Mouse (Mus musculus): ENCODE results near the gene Wfikkn1. TPM values are rescaled to one million over a fixed set of nuclear protein-coding genes. Genes with fewer than 3 reads are reported as not detected.

Wfikkn1 gene
- total RNA-seq, 2 experiments from 2014 or later = 1.3 to 2.5 TPM

- intact Hi-C loops (cut with DNase I) = no loop called here
- DNase-seq (ENCODE audit: low spot score in 2 of 2) = peak; percentile 23 to 77
These were observed 8.2 kb upstream of the Wfikkn1 start for GRCm38 (mm10) chr17:25888837-25889236.

DNA sequence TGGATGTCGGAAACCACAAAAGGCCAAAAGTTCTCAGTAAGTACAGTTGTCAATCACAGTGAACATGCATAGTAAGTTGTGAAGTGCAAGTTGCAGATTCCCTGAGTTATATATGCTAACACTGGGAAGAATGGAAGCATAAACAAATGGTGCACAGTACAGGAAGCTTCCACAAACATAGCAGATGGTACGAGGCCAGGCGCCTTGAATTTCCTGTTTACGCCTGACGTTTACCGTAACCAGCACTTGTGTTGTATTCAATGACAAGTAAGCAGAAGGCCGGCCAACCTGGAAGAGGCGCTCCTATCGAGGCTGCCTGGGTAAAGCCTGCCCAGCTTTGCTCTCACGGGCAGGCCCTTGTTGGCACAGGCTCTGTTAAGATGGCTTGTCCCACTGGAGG is 6.8 kb upstream of the Wfikkn1 start:
- intact Hi-C loops (cut with DNase I) = no loop called here
- no peak for DNase-seq (ENCODE audit: low spot score in 2 of 2)

DNA sequence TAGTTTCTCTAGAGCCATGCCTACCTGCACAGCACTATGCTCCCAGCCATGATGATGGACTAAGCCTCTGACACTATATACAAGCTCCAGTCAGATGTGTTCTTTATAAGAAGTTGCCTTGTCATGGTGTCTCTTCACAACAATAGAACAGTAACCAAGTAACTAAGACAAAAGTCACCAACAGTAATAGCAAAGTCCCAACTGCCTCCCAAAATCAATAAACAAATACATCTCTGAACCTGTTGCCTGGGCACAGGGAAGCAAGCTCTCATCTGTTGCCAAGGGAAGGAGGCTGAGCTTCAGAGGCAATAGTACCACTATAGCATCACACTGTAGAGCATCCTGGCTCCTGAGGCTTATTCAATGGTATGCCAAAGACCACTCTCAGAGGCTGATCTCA is 6.1 kb upstream of the Wfikkn1 start:
- intact Hi-C loops (cut with DNase I) = no loop called here
- DNase-seq (ENCODE audit: low spot score in 2 of 2) = no peak

DNA sequence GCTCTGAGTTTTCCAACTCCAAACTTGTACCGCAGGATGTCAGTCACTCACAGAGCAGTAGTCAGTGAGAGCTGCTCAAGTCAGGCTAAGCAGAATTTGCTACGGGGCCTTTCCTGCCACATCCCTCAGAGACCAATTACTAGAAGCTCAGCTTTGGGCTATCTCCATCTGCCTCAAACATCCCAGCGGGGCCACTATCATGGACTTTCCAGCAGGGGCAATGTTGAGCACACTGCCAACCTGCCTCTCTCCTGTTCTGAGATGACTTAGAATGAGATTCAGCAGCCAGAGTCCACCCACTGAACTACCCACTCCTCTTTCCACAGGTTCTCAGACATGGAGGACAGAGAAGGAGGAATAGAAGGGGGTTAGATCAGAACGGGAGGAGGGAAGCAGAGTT is 5.0 kb upstream of the Wfikkn1 start:
- DNase-seq (ENCODE audit: low spot score in 2 of 2) = peak; percentile 29 to 64
- intact Hi-C loops (cut with DNase I) = no loop called here

DNA sequence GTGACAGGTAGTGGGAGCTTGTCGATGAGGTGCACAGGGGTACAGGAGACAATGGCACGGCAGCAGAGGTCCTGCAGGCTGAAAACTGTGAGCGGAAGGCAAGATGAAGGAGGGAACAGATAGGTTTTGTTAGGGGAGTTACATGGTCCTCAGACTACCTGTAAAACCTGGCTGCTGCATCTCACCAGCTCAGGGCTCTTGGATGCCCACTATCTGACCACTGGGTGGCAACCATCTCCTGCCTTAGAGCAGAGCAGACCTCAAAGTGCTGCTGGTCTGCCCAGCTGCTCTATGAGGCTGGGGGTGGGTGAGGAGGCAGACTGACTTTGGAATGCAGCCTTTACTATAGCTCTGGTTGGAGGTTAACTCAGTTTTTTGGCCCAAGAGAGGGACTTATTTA is 3.2 kb upstream of the Wfikkn1 start:
- no peak for DNase-seq (ENCODE audit: low spot score in 2 of 2)
- intact Hi-C loops (cut with DNase I) = no loop called here

DNA sequence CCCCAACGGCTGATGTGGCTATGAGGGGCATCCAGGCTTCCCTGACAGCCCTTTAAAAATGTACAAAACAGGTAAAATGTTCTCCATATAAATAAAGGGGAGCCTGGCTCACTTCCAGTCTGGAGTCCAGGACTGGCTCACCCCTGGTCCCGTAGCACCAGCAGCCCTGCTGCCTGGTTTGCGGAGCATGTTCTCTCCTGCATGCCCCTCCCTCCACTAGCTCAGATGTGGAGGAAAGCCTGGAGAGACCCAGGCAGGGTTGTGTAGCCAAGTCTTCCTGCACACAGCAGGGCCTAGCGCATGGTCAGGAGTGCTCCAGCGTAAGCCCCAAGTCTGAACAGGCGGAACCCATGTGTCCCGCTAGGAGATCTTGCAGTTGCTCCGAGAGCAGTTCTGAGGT is 2.6 kb upstream of the Wfikkn1 start:
- DNase-seq (ENCODE audit: low spot score in 2 of 2) = no peak
- intact Hi-C loops (cut with DNase I) = no loop called here

GRCm38 (mm10) chr17:25882306-25882705 is 1.6 kb upstream of the Wfikkn1 start:
- DNase-seq (ENCODE audit: low spot score in 2 of 2) = no peak

DNA sequence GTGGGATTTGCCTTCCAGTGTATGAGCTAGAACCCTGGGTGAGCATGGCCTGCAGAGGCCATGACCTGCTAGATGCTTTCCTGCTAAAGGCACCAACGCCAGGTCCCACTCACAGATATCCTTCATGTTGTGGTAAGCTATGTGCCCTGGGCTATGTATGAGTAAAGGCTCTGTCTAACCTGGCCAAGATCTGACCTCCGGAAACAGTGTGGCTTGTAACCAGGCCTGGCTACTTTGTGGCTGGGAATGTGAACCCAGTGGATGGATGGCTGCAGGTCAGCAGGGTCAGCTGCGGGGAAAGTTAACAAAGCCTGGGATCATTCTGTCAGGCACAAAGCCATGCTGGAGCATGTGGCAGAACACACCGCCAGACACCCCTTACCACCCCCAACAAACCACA is 1.0 kb upstream of the Wfikkn1 start:
- intact Hi-C loops (cut with DNase I) = no loop called here
- no peak for DNase-seq (ENCODE audit: low spot score in 2 of 2)

More at GRCm38 (mm10) chr17:25882306-25882705, 1.6 kb upstream of the Wfikkn1 start:
- intact Hi-C loops (cut with DNase I) = no loop called here

DNA sequence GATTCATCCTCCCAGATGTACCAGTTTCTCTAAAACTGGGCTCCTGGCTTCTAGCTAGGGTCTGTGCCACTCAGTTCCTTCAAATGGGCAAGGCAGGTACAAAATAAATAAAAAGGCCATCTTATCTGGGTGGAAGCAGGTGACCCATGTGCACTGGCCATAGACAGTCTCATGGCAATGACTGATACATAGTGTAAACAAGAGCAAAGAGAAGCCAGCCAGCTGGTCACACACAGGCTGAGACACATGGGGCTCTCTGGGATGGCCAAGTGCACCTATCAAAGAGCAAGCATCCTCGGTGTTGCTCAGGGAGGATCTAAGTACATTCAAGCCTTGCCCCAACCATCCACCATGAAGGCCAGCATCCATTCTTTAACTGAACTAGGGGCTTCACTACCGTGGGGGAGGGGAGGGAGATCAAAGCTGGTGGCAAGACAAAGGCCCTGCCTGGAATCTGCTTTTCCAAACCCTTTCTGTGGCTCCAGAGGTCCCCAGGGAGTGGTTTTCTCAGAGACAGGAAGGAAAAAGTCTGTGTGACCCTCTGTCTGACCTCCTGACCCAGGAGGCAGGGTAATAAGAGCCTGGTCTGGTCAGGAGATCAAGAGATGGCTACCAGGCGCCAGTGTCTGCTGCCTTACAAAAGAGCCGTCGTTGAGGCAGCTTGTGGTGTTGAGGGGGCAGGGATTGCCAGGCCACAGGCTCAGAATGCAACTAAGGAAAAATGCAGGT is 419 bp upstream of the Wfikkn1 start:
- intact Hi-C loops (cut with DNase I) = no loop called here
- DNase-seq (ENCODE audit: low spot score in 2 of 2) = no peak

DNA sequence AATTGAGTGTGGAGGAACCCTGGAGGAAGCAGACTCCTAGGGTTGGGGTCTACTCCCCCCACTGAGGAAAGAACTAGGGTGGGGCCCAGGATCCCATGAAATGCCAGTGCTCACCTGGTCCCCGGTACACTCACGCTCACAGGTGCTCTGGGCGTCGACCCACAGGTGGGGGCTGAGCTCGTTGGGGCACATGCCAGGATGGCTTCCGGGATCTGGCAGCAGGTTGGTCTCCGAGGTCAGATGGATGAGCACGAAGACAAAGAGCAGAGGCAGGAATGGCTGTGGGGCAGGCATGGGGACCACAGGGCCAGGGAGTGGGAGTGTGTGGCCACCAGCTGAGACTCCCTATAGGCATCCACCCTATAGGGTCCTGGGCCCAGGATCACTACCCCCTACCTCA is 908 bp downstream of the Wfikkn1 start:
- intact Hi-C loops (cut with DNase I) = no loop called here
- no peak for DNase-seq (ENCODE audit: low spot score in 2 of 2)

GRCm38 (mm10) chr17:25879261-25879660 is 1.4 kb downstream of the Wfikkn1 start:
- peak in 1 of 2 experiments; percentile 50 for DNase-seq (ENCODE audit: low spot score in 2 of 2)
- intact Hi-C loops (cut with DNase I) = no loop called here

- intact Hi-C loops (cut with DNase I) = no loop called here
These were observed 2.0 kb downstream of the Wfikkn1 start for GRCm38 (mm10) chr17:25878611-25879180.

GRCm38 (mm10) chr17:25877741-25878610 is 2.7 kb downstream of the Wfikkn1 start:
- DNase-seq (ENCODE audit: low spot score in 2 of 2) = no peak
- intact Hi-C loops (cut with DNase I) = no loop called here

More at GRCm38 (mm10) chr17:25878611-25879180, 2.0 kb downstream of the Wfikkn1 start:
- no peak for DNase-seq (ENCODE audit: low spot score in 2 of 2)

- no peak for DNase-seq (ENCODE audit: low spot score in 2 of 2)
- intact Hi-C loops (cut with DNase I) = no loop called here
These were observed 3.6 kb downstream of the Wfikkn1 start for GRCm38 (mm10) chr17:25877025-25877424.

DNA sequence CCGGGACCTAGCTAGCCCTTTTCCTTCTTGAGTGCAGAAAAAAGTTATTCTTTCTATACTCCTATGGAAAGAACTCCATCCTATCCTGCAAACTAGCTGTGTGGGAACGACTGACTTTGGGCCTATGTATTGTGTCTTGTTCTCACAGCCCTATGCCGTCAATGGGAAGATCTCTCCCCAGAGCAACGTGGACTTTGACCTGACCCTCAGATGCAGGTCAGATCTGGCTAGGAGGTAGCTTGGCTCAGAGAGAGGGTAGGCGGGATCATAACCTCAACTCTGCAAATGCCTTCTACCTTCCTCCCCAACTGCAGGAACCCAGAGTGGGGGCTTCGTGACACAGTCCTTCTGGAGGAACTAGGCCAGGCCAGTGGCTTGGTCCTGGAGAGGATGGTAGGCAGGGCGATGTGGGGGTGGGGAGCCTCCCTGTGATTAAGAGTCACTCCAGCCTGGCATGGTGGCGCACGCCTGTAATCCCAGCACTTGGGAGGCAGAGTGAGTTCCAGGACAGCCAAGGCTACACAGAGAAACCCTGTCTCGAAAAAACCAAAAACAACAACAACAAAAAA is 4.2 kb downstream of the Wfikkn1 start:
- no peak for DNase-seq (ENCODE audit: low spot score in 2 of 2)
- intact Hi-C loops (cut with DNase I) = no loop called here

GRCm38 (mm10) chr17:25875171-25876136 is 5.2 kb downstream of the Wfikkn1 start:
- DNase-seq (ENCODE audit: low spot score in 2 of 2) = peak; percentile 91 to 95
- intact Hi-C loops (cut with DNase I) = no loop called here

DNA sequence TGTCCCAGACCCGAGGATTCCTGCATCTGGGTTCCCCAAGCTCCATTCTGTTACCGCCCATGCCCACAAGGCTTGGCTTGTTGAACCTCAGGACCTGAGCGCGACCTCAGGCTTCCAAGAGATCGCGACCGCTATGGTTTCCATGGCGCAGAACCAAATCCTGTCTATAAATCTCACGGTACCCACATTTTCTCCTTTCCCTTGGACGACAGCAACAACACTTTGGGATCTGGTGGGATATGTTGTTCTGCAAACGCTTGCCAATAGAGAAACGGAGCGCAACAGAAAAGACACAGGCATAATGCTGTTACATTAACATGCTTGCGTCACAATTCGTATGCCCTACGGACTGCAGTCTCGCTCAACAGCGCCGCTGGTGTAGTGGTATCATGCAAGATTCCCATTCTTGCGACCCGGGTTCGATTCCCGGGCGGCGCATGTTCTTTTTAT is 5.9 kb downstream of the Wfikkn1 start, which contains the start of gene Mettl26:
Gene Mettl26 (plus strand): TSS at position 354 of the 450 bp plus-strand sequence.
- intact Hi-C loops (cut with DNase I) = no loop called here
- DNase-seq (ENCODE audit: low spot score in 2 of 2) = peak; percentile 98 to 99

- DNase-seq (ENCODE audit: low spot score in 2 of 2) = no peak
- intact Hi-C loops (cut with DNase I) = no loop called here
These were observed 6.4 kb downstream of the Wfikkn1 start for GRCm38 (mm10) chr17:25874148-25874720.
